ENCODE assay signal across 26 mouse cellular contexts in the genomic region with DNA sequence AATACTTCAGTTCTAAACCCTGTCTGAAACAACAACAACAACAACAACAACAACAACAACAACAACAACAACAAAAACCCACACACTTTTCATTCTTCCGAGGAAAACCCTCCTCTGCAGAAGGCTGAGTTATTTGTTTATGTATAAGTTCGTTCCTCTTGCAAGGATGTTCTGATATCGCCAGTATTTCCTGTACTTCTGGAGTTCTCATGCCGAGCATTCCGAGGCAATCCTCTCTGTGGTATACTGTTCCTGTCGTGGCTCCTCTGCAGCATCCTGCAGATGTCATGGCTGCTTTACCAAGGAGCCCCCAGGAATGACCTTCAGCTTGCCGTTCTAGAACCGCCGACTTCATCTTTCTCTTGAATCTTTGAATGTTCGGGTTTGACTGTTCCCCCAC.
DNase-seq lines count a peak whose midpoint lies in the region; ATAC-seq and TF ChIP-seq lines count a peak whose summit lies in the region.
"Had no signal": no experiment of that assay in that cellular context is flagged by ENCODE, and none has a peak within 500 bp of the region (broad histone marks: within the 10 kb centered on the region; RNA-seq: fewer than 3 reads in every experiment).

No protein-coding gene starts in this region.

- TF ChIP-seq CTCF in heart, postnatal 0 days (IDR thresholded peaks at IDR 0.05; ENCODE audit: low read depth): no peak
- no peak for TF ChIP-seq CTCF in liver, adult 2 months (IDR thresholded peaks at IDR 0.05; ENCODE audit: low read depth, low read length)
- no peak for TF ChIP-seq CTCF in midbrain, postnatal 0 days (IDR thresholded peaks at IDR 0.05)

- no peaks in the 10 kb centered on the region for H3K79me2 ChIP-seq in liver, adult 2 months (ENCODE audit: control insufficient read depth, insufficient read depth, low read length)

- no peaks in the 10 kb centered on the region for H3K27me3 ChIP-seq in heart, postnatal 0 days (ENCODE audit: control insufficient read depth, insufficient read depth, low read length)
- H3K27me3 ChIP-seq in liver, adult 2 months (ENCODE audit: control insufficient read depth, insufficient read depth, low read length): no peaks in the 10 kb centered on the region
- no peaks in the 10 kb centered on the region for H3K27me3 ChIP-seq in liver, embryonic 11.5 days (replicated peaks; ENCODE audit: control insufficient read depth, insufficient read depth, low read length)
- no peaks in the 10 kb centered on the region for H3K27me3 ChIP-seq in midbrain, embryonic 11.5 days (ENCODE audit: control insufficient read depth, insufficient read depth, low read length)
- no peaks in the 10 kb centered on the region for H3K27me3 ChIP-seq in midbrain, postnatal 0 days (ENCODE audit: insufficient read depth, low read length)
- H3K27me3 ChIP-seq: embryonic facial prominence, embryonic 12.5 days; hindbrain, embryonic 12.5 days; intestine, embryonic 15.5 days; neural tube, embryonic 15.5 days; stomach, embryonic 15.5 days had no signal

- no peak for TF ChIP-seq EP300 in heart, postnatal 0 days (IDR thresholded peaks at IDR 0.05; ENCODE audit: low read depth)

- H3K4me1 ChIP-seq in heart, postnatal 0 days (ENCODE audit: control insufficient read depth, insufficient read depth): peaks cover 21% of the 10 kb centered on the region
- peaks cover 3% of the 10 kb centered on the region; the same call in 1 of the 2 replicates for H3K4me1 ChIP-seq in liver, adult 2 months (ENCODE audit: control insufficient read depth, insufficient read depth, low read length)
- peaks cover 22% of the 10 kb centered on the region for H3K4me1 ChIP-seq in liver, embryonic 11.5 days (replicated peaks; ENCODE audit: control insufficient read depth, insufficient read depth, low read length)
- H3K4me1 ChIP-seq in midbrain, embryonic 11.5 days (ENCODE audit: control insufficient read depth, insufficient read depth, low read length): no peaks in the 10 kb centered on the region; the same call in 1 of the 2 replicates
- peaks cover 4% of the 10 kb centered on the region; the same call in 1 of the 2 replicates for H3K4me1 ChIP-seq in midbrain, postnatal 0 days (ENCODE audit: insufficient read depth, low read length)
- H3K4me1 ChIP-seq: embryonic facial prominence, embryonic 12.5 days; neural tube, embryonic 15.5 days; stomach, embryonic 15.5 days had no signal

- no peak for ATAC-seq in heart, postnatal 0 days (ENCODE audit: insufficient read depth, low read depth)
- no peak for ATAC-seq in liver, embryonic 11.5 days (replicated peaks; ENCODE audit: low FRiP score)
- ATAC-seq in midbrain, embryonic 11.5 days (ENCODE audit: low FRiP score): no peak
- no peak for ATAC-seq in midbrain, postnatal 0 days (ENCODE audit: low FRiP score)
- ATAC-seq: activated CD4-positive, CD25-positive, alpha-beta regulatory T cell, adult 4 months; forebrain, postnatal 0 days; intestine, embryonic 15.5 days had no signal

- H3K4me2 ChIP-seq in heart, postnatal 0 days (ENCODE audit: low read depth, low read length): no peak overlapping the region
- H3K4me2 ChIP-seq in liver, embryonic 11.5 days: no peak overlapping the region
- H3K4me2 ChIP-seq in midbrain, embryonic 11.5 days: no peak overlapping the region
- H3K4me2 ChIP-seq in midbrain, postnatal 0 days (ENCODE audit: low read depth, low read length, poor library complexity, severe bottlenecking): no peak overlapping the region
- H3K4me2 ChIP-seq: embryonic facial prominence, embryonic 12.5 days; hindbrain, embryonic 12.5 days; intestine, embryonic 15.5 days; neural tube, embryonic 15.5 days; stomach, embryonic 15.5 days had no signal

- intact Hi-C loops in heart, postnatal 10 days (cut with DNase I): no loop called here

- DNase-seq in embryo, embryonic 11 days: peak; percentile 4
- DNase-seq in embryo, embryonic 10.5 days (ENCODE audit: low spot score): no peak
- DNase-seq in heart, postnatal 0 days (ENCODE audit: low spot score): peak; percentile 9
- DNase-seq in heart, postnatal 10 days: no peak
- DNase-seq in liver, adult 2 months (ENCODE audit: extremely low read depth, low read depth, low spot score): peak; percentile 21
- no peak for DNase-seq in liver, embryonic 11.5 days (ENCODE audit: low spot score)
- DNase-seq in midbrain, embryonic 11.5 days (ENCODE audit: low spot score, missing footprints): peak; percentile 8
- DNase-seq in midbrain, postnatal 0 days (ENCODE audit: low spot score): no peak
- DNase-seq: adrenal gland, adult 8-10 months; cerebellum, adult 11-12 months; cerebellum, postnatal 10 days; forebrain, postnatal 0 days; gastrocnemius, postnatal 14 days; heart, adult 18-20 months; kidney, postnatal 36 days; layer of hippocampus, postnatal 36 days; right cerebral cortex, adult 18-20 months; thymus, postnatal 25 days had no signal

- 40% methylated on average over 10 of the region's 10 CpGs for WGBS in heart, postnatal 0 days
- WGBS in liver, adult 2 months: 71% methylated on average over 10 of the region's 10 CpGs
- 44% methylated on average over 10 of the region's 10 CpGs for WGBS in liver, embryonic 11.5 days
- 76% methylated on average over 10 of the region's 10 CpGs for WGBS in midbrain, embryonic 11.5 days
- 71% methylated on average over 10 of the region's 10 CpGs for WGBS in midbrain, postnatal 0 days

- peak overlapping the region; percentile 23; the same call in 1 of the 2 replicates for H3K27ac ChIP-seq in heart, postnatal 0 days (ENCODE audit: low read depth)
- H3K27ac ChIP-seq in liver, adult 2 months (replicated peaks; ENCODE audit: insufficient read depth, low read depth, low read length): no peak overlapping the region; the same call in 1 of the 2 replicates
- no peak overlapping the region for H3K27ac ChIP-seq in liver, embryonic 11.5 days (ENCODE audit: low read depth, low read length)
- H3K27ac ChIP-seq in midbrain, embryonic 11.5 days (ENCODE audit: low read depth, low read length): no peak overlapping the region
- no peak overlapping the region for H3K27ac ChIP-seq in midbrain, postnatal 0 days (ENCODE audit: low read depth, low read length)
- H3K27ac ChIP-seq: embryonic facial prominence, embryonic 12.5 days; hindbrain, embryonic 12.5 days; intestine, embryonic 15.5 days; liver, embryonic 14.5 days; midbrain, embryonic 10.5 days; stomach, embryonic 15.5 days had no signal

- H3K9me3 ChIP-seq in heart, postnatal 0 days (replicated peaks; ENCODE audit: control insufficient read depth, low read length): no peaks in the 10 kb centered on the region
- no peaks in the 10 kb centered on the region for H3K9me3 ChIP-seq in liver, embryonic 11.5 days (ENCODE audit: control insufficient read depth, low read length)
- no peaks in the 10 kb centered on the region for H3K9me3 ChIP-seq in midbrain, embryonic 11.5 days (ENCODE audit: control insufficient read depth, low read length)
- no peaks in the 10 kb centered on the region for H3K9me3 ChIP-seq in midbrain, postnatal 0 days (ENCODE audit: low read length)
- H3K9me3 ChIP-seq: embryonic facial prominence, embryonic 12.5 days; hindbrain, embryonic 12.5 days; intestine, embryonic 15.5 days; midbrain, embryonic 10.5 days; neural tube, embryonic 15.5 days; stomach, embryonic 15.5 days had no signal

- TF ChIP-seq POLR2A in liver, adult 2 months (IDR thresholded peaks at IDR 0.05; ENCODE audit: extremely low read depth, insufficient read depth, low read length): no peak

- no peak overlapping the region for H3K4me3 ChIP-seq in heart, postnatal 0 days (ENCODE audit: low read depth, low read length)
- no peak overlapping the region for H3K4me3 ChIP-seq in liver, adult 2 months (ENCODE audit: insufficient read depth, low read depth, low read length)
- H3K4me3 ChIP-seq in liver, embryonic 11.5 days (ENCODE audit: low read depth, low read length): no peak overlapping the region
- no peak overlapping the region for H3K4me3 ChIP-seq in midbrain, embryonic 11.5 days (ENCODE audit: low read depth, low read length)
- H3K4me3 ChIP-seq in midbrain, postnatal 0 days (ENCODE audit: low read depth, low read length): no peak overlapping the region
- H3K4me3 ChIP-seq: embryonic facial prominence, embryonic 12.5 days; hindbrain, embryonic 12.5 days; intestine, embryonic 15.5 days; midbrain, embryonic 10.5 days; neural tube, embryonic 15.5 days; stomach, embryonic 15.5 days had no signal

- no peaks in the 10 kb centered on the region for H3K36me3 ChIP-seq in heart, postnatal 0 days (replicated peaks; ENCODE audit: control insufficient read depth, insufficient read depth, low read length)
- peaks cover 4% of the 10 kb centered on the region; the same call in 1 of the 2 replicates for H3K36me3 ChIP-seq in liver, adult 2 months (ENCODE audit: control insufficient read depth, insufficient read depth, low read length)
- H3K36me3 ChIP-seq in liver, embryonic 11.5 days (ENCODE audit: control insufficient read depth, insufficient read depth, low read length): no peaks in the 10 kb centered on the region
- H3K36me3 ChIP-seq in midbrain, embryonic 11.5 days (ENCODE audit: control insufficient read depth, insufficient read depth, low read length): no peaks in the 10 kb centered on the region
- H3K36me3 ChIP-seq in midbrain, postnatal 0 days (ENCODE audit: insufficient read depth, low read length): 0 out of 2 replicates have a peak, but pooled peaks cover 2% of the 10 kb centered on the region
- H3K36me3 ChIP-seq: embryonic facial prominence, embryonic 12.5 days; hindbrain, embryonic 12.5 days; intestine, embryonic 15.5 days; midbrain, embryonic 10.5 days; neural tube, embryonic 15.5 days; stomach, embryonic 15.5 days had no signal

- no peak overlapping the region for H3K9ac ChIP-seq in heart, postnatal 0 days (replicated peaks; ENCODE audit: low read depth, low read length)
- H3K9ac ChIP-seq in liver, adult 2 months (ENCODE audit: low read depth, low read length): no peak overlapping the region
- H3K9ac ChIP-seq in liver, embryonic 11.5 days (ENCODE audit: low read depth, low read length): no peak overlapping the region
- no peak overlapping the region for H3K9ac ChIP-seq in midbrain, embryonic 11.5 days (ENCODE audit: low read length)
- H3K9ac ChIP-seq in midbrain, postnatal 0 days (replicated peaks; ENCODE audit: low read length, poor library complexity, severe bottlenecking): no peak overlapping the region
- H3K9ac ChIP-seq: embryonic facial prominence, embryonic 12.5 days; forebrain, postnatal 0 days; hindbrain, embryonic 12.5 days; intestine, embryonic 15.5 days; liver, embryonic 14.5 days; neural tube, embryonic 15.5 days; stomach, embryonic 15.5 days had no signal

Comparison
In these comparisons a context has a peak if more than half of its experiments do, and no peak if none do; other contexts are left out.
1. DNase-seq: peak in embryo, embryonic 11 days (single experiment), heart, postnatal 0 days (single experiment), liver, adult 2 months (single experiment) and midbrain, embryonic 11.5 days (single experiment); none in embryo, embryonic 10.5 days (single experiment), heart, postnatal 10 days (0 of 2), liver, embryonic 11.5 days (single experiment) and midbrain, postnatal 0 days (single experiment).